ENCODE assay signal across 8 mouse cellular contexts in genomic region chr4:55397911-55398762, GRCm38 (mm10). TPM values are rescaled to one million over a fixed set of nuclear protein-coding genes. Genes with fewer than 3 reads are reported as not detected.
DNase-seq lines count a peak whose midpoint lies in the region; ATAC-seq and TF ChIP-seq lines count a peak whose summit lies in the region.

No protein-coding gene starts in this region.

- H3K4me3 ChIP-seq in hindbrain, embryonic 11.5 days (ENCODE audit: low read depth, low read length) = no peak overlapping the region
- no peak overlapping the region for H3K4me3 ChIP-seq in hindbrain, embryonic 14.5 days (replicated peaks; ENCODE audit: low read length)
- peak overlapping the region; percentile 71 for H3K4me3 ChIP-seq in ES-Bruce4 (ENCODE audit: low read depth, low read length)
- H3K4me3 ChIP-seq in liver, postnatal 0 days (ENCODE audit: low read depth, low read length) = no peak overlapping the region

- no peak for TF ChIP-seq POLR2A in ES-Bruce4 (IDR thresholded peaks at IDR 0.05; ENCODE audit: insufficient read depth, low read length)

- no peaks in the 10 kb centered on the region for H3K4me1 ChIP-seq in hindbrain, embryonic 11.5 days (replicated peaks; ENCODE audit: control insufficient read depth, insufficient read depth, low read length)
- H3K4me1 ChIP-seq in hindbrain, embryonic 14.5 days (replicated peaks; ENCODE audit: control insufficient read depth, insufficient read depth, low read length) = no peaks in the 10 kb centered on the region
- H3K4me1 ChIP-seq in ES-Bruce4 (ENCODE audit: control insufficient read depth, insufficient read depth, low read length) = peaks cover 1% of the 10 kb centered on the region
- H3K4me1 ChIP-seq in liver, postnatal 0 days (ENCODE audit: insufficient read depth) = no peaks in the 10 kb centered on the region

- H3K36me3 ChIP-seq in hindbrain, embryonic 11.5 days (ENCODE audit: control insufficient read depth, insufficient read depth, low read length) = no peaks in the 10 kb centered on the region
- no peaks in the 10 kb centered on the region for H3K36me3 ChIP-seq in hindbrain, embryonic 14.5 days (replicated peaks; ENCODE audit: control insufficient read depth, insufficient read depth)
- H3K36me3 ChIP-seq in ES-Bruce4 (ENCODE audit: control insufficient read depth, insufficient read depth, low read length, poor library complexity, severe bottlenecking) = no peaks in the 10 kb centered on the region
- H3K36me3 ChIP-seq in liver, postnatal 0 days (replicated peaks; ENCODE audit: insufficient read depth, low read length) = no peaks in the 10 kb centered on the region

- no peak overlapping the region for H3K4me2 ChIP-seq in hindbrain, embryonic 11.5 days (replicated peaks; ENCODE audit: low read depth, low read length)
- no peak overlapping the region for H3K4me2 ChIP-seq in hindbrain, embryonic 14.5 days (replicated peaks)
- H3K4me2 ChIP-seq in liver, postnatal 0 days (ENCODE audit: low read depth, low read length) = no peak overlapping the region

- no peak overlapping the region for H3K9ac ChIP-seq in hindbrain, embryonic 11.5 days (ENCODE audit: low read depth, low read length)
- H3K9ac ChIP-seq in hindbrain, embryonic 14.5 days = no peak overlapping the region
- peak overlapping the region; percentile 48 for H3K9ac ChIP-seq in ES-Bruce4 (ENCODE audit: low read depth, poor library complexity, severe bottlenecking)
- no peak overlapping the region for H3K9ac ChIP-seq in liver, postnatal 0 days (replicated peaks)

- no peaks in the 10 kb centered on the region for H3K27me3 ChIP-seq in hindbrain, embryonic 11.5 days (ENCODE audit: control insufficient read depth, insufficient read depth, low read length)
- H3K27me3 ChIP-seq in hindbrain, embryonic 14.5 days (ENCODE audit: control insufficient read depth, insufficient read depth, low read length) = no peaks in the 10 kb centered on the region
- H3K27me3 ChIP-seq in ES-Bruce4 (ENCODE audit: control insufficient read depth, insufficient read depth, low read length, poor library complexity, severe bottlenecking) = no peaks in the 10 kb centered on the region
- no peaks in the 10 kb centered on the region for H3K27me3 ChIP-seq in liver, postnatal 0 days (ENCODE audit: insufficient read depth, low read length)

- peak; percentile 77 for TF ChIP-seq CTCF in ES-Bruce4 (IDR thresholded peaks at IDR 0.05; ENCODE audit: low read depth, low read length)
- TF ChIP-seq CTCF in liver, postnatal 0 days (IDR thresholded peaks at IDR 0.05; ENCODE audit: low read depth) = peak; percentile 76

- H3K9me3 ChIP-seq in hindbrain, embryonic 11.5 days (ENCODE audit: control insufficient read depth, low read length) = no peaks in the 10 kb centered on the region
- H3K9me3 ChIP-seq in hindbrain, embryonic 14.5 days (ENCODE audit: control insufficient read depth, low read length) = no peaks in the 10 kb centered on the region
- peaks cover 3% of the 10 kb centered on the region; the same call in 1 of the 2 replicates for H3K9me3 ChIP-seq in ES-Bruce4 (replicated peaks; ENCODE audit: control insufficient read depth, insufficient read depth, low read length, poor library complexity, severe bottlenecking)
- H3K9me3 ChIP-seq in liver, postnatal 0 days (ENCODE audit: low read length) = peaks cover 6% of the 10 kb centered on the region; the same call in 1 of the 2 replicates

- no peak for ATAC-seq in hindbrain, embryonic 11.5 days (ENCODE audit: low FRiP score)
- ATAC-seq in hindbrain, embryonic 14.5 days (ENCODE audit: low FRiP score) = no peak
- ATAC-seq in liver, postnatal 0 days = 0 out of 2 replicates have a peak, but pooled peaks have one; percentile 43
- ATAC-seq in erythroblast, adult 5-6 weeks (replicated peaks; ENCODE audit: low FRiP score, poor library complexity, severe bottlenecking) = no peak

- peak; percentile 50 for DNase-seq in hindbrain, embryonic 11.5 days (ENCODE audit: low spot score)
- DNase-seq in hindbrain, embryonic 14.5 days (ENCODE audit: low spot score) = no peak
- peak; percentile 11 to 24 for DNase-seq in cerebellum, postnatal 36 days
- DNase-seq in heart, postnatal 4 days = peak; percentile 55
- DNase-seq in liver, postnatal 0 days = peak; percentile 69
- DNase-seq in retina, embryonic 14.5 days (ENCODE audit: low spot score) = peak; percentile 39

- 0 out of 2 replicates have a peak, but pooled peaks have one; percentile 52 for TF ChIP-seq EP300 in ES-Bruce4 (IDR thresholded peaks at IDR 0.05; ENCODE audit: insufficient read depth, low read depth, low read length)
- no peak for TF ChIP-seq EP300 in liver, postnatal 0 days (IDR thresholded peaks at IDR 0.05; ENCODE audit: low read depth)

- no peak overlapping the region for H3K27ac ChIP-seq in hindbrain, embryonic 11.5 days (ENCODE audit: low read depth, low read length)
- H3K27ac ChIP-seq in hindbrain, embryonic 14.5 days = no peak overlapping the region
- H3K27ac ChIP-seq in ES-Bruce4 (ENCODE audit: insufficient read depth, low read length) = peak overlapping the region; percentile 10; the same call in 1 of the 2 replicates
- H3K27ac ChIP-seq in liver, postnatal 0 days (ENCODE audit: low read depth) = no peak overlapping the region

- 44% methylated on average over 17 of the region's 17 CpGs for WGBS in hindbrain, embryonic 11.5 days
- WGBS in hindbrain, embryonic 14.5 days = 46% methylated on average over 17 of the region's 17 CpGs
- WGBS in liver, postnatal 0 days (ENCODE audit: insufficient replicate concordance) = 42% methylated on average over 17 of the region's 17 CpGs

RNA-seq across cellular contexts. Expression of gene Rad23b, which starts 48.3 kb away (rescaled TPM):
- 97.1 and 105 TPM in 2 replicates for polyA plus RNA-seq in hindbrain, embryonic 11.5 days (2014; fragmentation: Nextera tagmentation; extraction: Ambion mirVana)
- 80.9 and 94.1 TPM in 2 replicates for polyA plus RNA-seq in hindbrain, embryonic 14.5 days (2014; fragmentation: Nextera tagmentation; extraction: Ambion mirVana)
- polyA plus RNA-seq in ES-Bruce4 (2011; ENCODE audit: insufficient read depth, insufficient read length, low read depth, missing spikeins) = 307 and 313 TPM in 2 replicates
- total RNA-seq in heart, postnatal 4 days (2021) = 100 to 1,000 TPM; 141 to 161 TPM
- 39.9 and 48.0 TPM in 2 replicates for polyA plus RNA-seq in liver, postnatal 0 days (2015; fragmentation: Nextera tagmentation; extraction: Ambion mirVana)
- 29.4 and 32.2 TPM in 2 replicates for total RNA-seq in erythroblast, adult 5-6 weeks (2015; ENCODE audit: low replicate concordance)
- total RNA-seq in erythroblast, adult 5-6 weeks (2017; ENCODE audit: low replicate concordance) = 21.1 and 31.1 TPM in 2 replicates
